Mouse (Mus musculus): ENCODE data around the gene Gnaq. TPM values are rescaled to one million over a fixed set of nuclear protein-coding genes. Genes with fewer than 3 reads are reported as not detected.
"Not testable (repeated sequence)": the region's sequence is repeated elsewhere in the genome, so short reads cannot be mapped to it uniquely, and the experiment has no call there.

Gnaq gene
- polyA plus RNA-seq, 1 experiment from 2014 or later = 30.3 TPM

DNA sequence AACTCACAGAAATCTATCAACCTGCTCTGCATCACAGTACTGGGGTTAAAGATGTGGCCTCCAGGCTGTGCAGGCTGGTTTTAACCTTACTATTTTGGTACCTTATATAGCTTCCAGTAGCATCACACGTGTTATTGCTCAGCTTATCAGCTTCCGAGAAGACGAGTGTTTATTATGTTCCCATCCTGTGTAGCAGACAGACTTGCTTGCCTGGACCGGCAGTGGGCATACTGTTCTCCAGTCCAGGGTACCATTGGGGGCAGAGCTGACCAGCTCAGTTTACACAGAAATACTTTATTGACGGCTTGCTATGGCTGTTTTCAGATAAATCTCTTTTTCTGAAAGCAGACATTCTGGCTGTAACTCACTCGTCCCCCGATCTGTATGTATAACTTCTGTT is 17.7 kb downstream of the Gnaq start:
- Histone ChIP-seq H3K27me3 (no peaks in the 10 kb centered on the region), H3K4me1 (peaks cover 9% of the 10 kb centered on the region), H3K9ac (no peak overlapping the region), H3K27ac (no peak overlapping the region), H3K36me3 (no peaks in the 10 kb centered on the region), H3K9me3 (no peaks in the 10 kb centered on the region), H3K4me3 (no peak overlapping the region), H3K4me2 (replicated peaks) (no peak overlapping the region)
- no peak for ATAC-seq (ENCODE audit: low FRiP score, low read depth)
- 74% methylated on average over 7 of the region's 7 CpGs for WGBS

DNA sequence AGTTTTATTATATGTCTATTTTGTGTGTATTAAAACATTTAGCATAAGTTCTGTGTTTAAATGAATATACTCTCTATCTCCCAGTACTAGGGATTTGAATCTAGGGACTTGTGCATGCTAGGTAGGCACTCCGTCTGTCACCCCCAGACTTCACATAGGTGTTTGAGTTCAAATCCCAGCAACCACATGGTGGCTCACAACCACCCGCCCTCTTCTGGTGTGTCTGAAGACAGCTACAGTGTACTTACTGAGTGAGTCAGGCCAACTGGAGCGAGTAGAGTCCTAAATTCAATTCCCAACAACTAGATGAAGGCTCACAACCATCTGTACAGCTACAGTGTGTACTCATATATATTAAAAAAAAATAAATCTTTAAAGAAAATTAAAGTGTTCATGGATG is 21.2 kb downstream of the Gnaq start:
- Histone ChIP-seq H3K4me1 (peaks cover 4% of the 10 kb centered on the region; the same call in 1 of the 2 replicates), H3K4me3 (no peak overlapping the region), H3K36me3 (peaks cover 2% of the 10 kb centered on the region; the same call in 1 of the 2 replicates), H3K27me3 (no peaks in the 10 kb centered on the region), H3K4me2 (replicated peaks) (no peak overlapping the region), H3K27ac (no peak overlapping the region), H3K9ac (no peak overlapping the region), H3K9me3 (no peaks in the 10 kb centered on the region)
- no peak for ATAC-seq (ENCODE audit: low FRiP score, low read depth)
- 94% methylated on average over 3 of the region's 3 CpGs for WGBS

DNA sequence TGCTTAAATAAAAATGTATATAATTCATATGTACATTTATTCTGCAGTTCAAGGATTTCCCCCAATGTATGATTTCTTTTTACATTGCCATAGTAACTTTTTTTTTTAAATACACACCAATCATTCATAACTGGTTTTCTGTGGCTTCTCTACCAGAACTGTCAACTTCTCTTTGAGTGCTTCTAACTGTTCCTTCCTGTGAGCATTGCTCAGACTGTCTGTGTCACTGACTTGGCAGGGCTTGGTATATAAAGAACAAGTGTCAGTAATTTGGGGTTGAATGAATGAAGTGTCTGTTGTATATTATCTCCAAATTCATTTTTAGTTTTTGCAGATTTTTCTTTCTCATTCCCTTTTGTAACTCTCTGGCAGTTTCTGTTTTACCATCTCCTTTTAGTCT is 21.8 kb downstream of the Gnaq start:
- ATAC-seq (ENCODE audit: low FRiP score, low read depth) = no peak
- H3K9me3 ChIP-seq = no peaks in the 10 kb centered on the region
- H3K9ac ChIP-seq = no peak overlapping the region
- no peak overlapping the region for H3K4me3 ChIP-seq
- H3K4me2 ChIP-seq (replicated peaks) = no peak overlapping the region
- no peaks in the 10 kb centered on the region for H3K27me3 ChIP-seq
- peaks cover 2% of the 10 kb centered on the region; the same call in 1 of the 2 replicates for H3K36me3 ChIP-seq
- H3K27ac ChIP-seq = no peak overlapping the region
- peaks cover 4% of the 10 kb centered on the region; the same call in 1 of the 2 replicates for H3K4me1 ChIP-seq

DNA sequence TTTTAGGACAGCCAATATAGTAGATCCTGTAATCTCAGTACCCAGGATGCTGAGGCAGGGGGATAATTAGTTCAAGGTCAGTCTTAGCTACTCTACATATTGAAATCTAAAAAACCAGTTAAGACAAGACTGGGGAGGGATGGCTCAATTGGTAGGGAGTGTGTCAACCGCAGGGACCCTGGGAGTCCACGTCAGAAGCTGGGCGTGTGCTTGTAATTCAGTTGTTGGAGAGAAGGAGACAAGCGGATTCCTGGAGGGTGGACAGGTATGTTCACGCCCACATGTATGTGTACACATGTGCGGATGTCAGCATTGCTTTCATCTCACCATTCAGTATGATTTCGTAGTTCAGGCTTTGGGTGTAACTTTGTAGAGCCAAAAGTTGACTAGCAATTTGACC is 24.5 kb downstream of the Gnaq start:
- WGBS = 94% methylated on average over 7 of the region's 7 CpGs
- no peak for ATAC-seq (ENCODE audit: low FRiP score, low read depth)
- peaks cover 2% of the 10 kb centered on the region; the same call in 1 of the 2 replicates for H3K36me3 ChIP-seq

DNA sequence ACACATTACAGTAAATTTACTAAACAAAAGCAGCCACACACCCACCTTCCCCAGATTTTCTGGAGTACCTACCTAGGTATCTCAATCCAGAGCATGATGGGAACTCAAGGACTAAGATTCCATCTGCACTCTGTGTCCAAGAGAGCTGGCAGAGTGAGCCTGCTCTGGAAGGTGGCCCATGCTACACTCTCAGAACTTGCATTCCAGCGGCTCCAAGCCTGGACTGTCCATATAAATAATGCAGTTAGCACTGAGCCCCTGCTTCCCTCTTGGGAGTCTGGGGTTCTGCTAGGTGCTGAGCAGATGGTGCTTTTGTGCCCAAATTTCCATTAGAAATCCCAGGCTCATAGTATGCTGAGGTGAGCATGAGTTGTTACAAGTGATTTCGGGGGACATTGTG is 28.1 kb downstream of the Gnaq start:
- no peak overlapping the region for H3K9ac ChIP-seq
- peaks cover 5% of the 10 kb centered on the region; the same call in 1 of the 2 replicates for H3K36me3 ChIP-seq
- no peaks in the 10 kb centered on the region for H3K9me3 ChIP-seq
- ATAC-seq (ENCODE audit: low FRiP score, low read depth) = no peak
- no peak overlapping the region for H3K27ac ChIP-seq
- H3K4me1 ChIP-seq = peaks cover 23% of the 10 kb centered on the region
- H3K27me3 ChIP-seq = no peaks in the 10 kb centered on the region
- no peak overlapping the region for H3K4me3 ChIP-seq
- H3K4me2 ChIP-seq (replicated peaks) = no peak overlapping the region
- WGBS = 71% methylated on average over 2 of the region's 2 CpGs

More for the DNA sequence above, 24.5 kb downstream of the Gnaq start:
- H3K4me2 ChIP-seq (replicated peaks) = no peak overlapping the region
- H3K27ac ChIP-seq = no peak overlapping the region
- H3K27me3 ChIP-seq = no peaks in the 10 kb centered on the region
- H3K4me1 ChIP-seq = peaks cover 7% of the 10 kb centered on the region
- H3K9me3 ChIP-seq = no peaks in the 10 kb centered on the region
- H3K4me3 ChIP-seq = no peak overlapping the region
- H3K9ac ChIP-seq = no peak overlapping the region

DNA sequence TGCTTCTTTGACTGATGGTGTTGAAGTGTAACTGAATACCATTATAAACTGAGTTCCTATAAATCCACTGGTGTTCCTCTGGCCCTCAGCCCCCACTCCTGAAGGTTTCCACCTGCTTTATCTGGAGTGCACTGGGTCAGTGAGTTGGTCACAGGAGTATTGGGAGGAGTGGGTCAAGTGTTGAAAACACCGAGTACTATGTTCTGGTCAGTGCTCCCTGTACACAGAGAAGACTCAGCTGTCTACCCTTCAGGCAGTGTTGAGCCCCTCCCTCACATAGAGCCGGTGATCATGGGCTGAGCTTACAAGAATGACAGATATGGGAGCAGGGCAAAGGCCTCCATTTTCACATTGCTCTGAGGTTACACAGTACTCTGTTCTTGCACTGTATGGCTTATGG is 28.6 kb downstream of the Gnaq start:
- peaks cover 25% of the 10 kb centered on the region for H3K4me1 ChIP-seq
- no peaks in the 10 kb centered on the region for H3K27me3 ChIP-seq
- no peaks in the 10 kb centered on the region for H3K9me3 ChIP-seq
- H3K4me3 ChIP-seq = no peak overlapping the region
- peak; percentile 69 for ATAC-seq (ENCODE audit: low FRiP score, low read depth)
- H3K9ac ChIP-seq = no peak overlapping the region
- 81% methylated on average over 2 of the region's 2 CpGs for WGBS
- H3K36me3 ChIP-seq = peaks cover 5% of the 10 kb centered on the region; the same call in 1 of the 2 replicates
- H3K4me2 ChIP-seq (replicated peaks) = no peak overlapping the region
- no peak overlapping the region for H3K27ac ChIP-seq

DNA sequence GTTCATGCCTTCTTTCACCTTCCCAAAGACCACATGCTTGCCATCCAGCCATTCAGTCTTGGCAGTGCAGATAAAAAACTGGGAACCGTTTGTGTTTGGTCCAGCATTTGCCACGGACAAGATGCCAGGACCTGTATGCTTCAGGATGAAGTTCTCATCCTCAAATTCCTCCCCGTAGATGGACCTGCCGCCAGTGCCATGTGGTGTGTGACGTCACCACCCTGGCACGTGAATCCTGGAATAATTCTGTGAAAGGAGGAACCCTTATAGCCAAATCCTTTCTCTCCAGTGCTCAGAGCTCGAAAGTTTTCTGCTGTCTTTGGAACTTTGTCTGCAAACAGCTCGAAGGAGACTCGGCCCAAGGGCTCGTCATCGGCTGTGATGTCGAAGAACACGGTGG is 31.8 kb downstream of the Gnaq start:
- H3K4me3 ChIP-seq; H3K9ac ChIP-seq; H3K27ac ChIP-seq; H3K36me3 ChIP-seq; H3K4me2 ChIP-seq (replicated peaks); H3K27me3 ChIP-seq; ATAC-seq (ENCODE audit: low FRiP score, low read depth); H3K9me3 ChIP-seq: not testable (repeated sequence)
- 94% methylated on average over 13 of the region's 13 CpGs for WGBS
- H3K4me1 ChIP-seq = peaks cover 49% of the 10 kb centered on the region

DNA sequence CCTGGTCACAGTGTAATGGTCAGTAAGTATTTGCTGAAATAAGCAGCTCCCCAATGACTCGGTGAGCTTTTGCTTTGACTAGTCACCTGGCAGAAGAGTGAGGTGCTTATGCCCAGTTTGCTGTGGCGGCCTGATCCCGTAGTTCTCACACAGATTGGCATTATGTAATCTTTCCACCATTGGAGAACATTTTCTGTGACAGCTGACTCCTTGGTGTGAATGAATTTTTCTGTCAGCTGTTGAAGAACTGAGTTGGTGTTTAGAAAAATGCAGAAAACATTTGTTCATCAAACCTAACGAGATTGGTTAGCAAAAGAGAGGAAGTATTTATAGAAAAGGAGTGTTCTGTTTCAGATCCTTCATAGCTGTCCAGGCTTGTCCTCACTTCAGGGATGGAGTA is 34.6 kb downstream of the Gnaq start:
- Histone ChIP-seq H3K9ac (no peak overlapping the region), H3K4me3 (no peak overlapping the region), H3K4me1 (peaks cover 59% of the 10 kb centered on the region), H3K36me3 (peaks cover 3% of the 10 kb centered on the region; the same call in 1 of the 2 replicates), H3K9me3 (no peaks in the 10 kb centered on the region), H3K4me2 (replicated peaks) (no peak overlapping the region), H3K27ac (no peak overlapping the region), H3K27me3 (no peaks in the 10 kb centered on the region)
- no peak for ATAC-seq (ENCODE audit: low FRiP score, low read depth)
- 66% methylated on average over 4 of the region's 4 CpGs for WGBS

DNA sequence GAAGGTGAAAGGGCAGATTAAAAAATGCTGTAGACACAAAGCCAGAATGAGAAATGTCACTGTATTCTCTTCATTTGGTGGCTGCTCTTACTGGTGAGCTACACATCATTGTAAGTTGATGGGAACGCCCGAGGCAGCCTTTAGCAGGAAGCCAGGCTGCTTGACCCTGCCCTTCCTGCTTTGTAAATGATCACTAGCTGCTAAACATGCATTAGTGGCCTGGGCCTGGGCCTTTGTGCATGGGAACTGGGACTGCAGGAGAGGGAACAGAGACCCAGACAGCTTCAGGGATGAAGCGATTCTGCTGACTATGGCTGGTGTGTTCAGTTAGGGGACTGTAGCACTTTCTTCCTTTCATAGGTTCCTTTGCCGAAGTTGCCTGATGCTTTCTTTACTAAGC is 35.6 kb downstream of the Gnaq start:
- Histone ChIP-seq H3K4me2 (replicated peaks) (no peak overlapping the region; the same call in 1 of the 2 replicates), H3K9ac (no peak overlapping the region), H3K4me1 (peaks cover 58% of the 10 kb centered on the region), H3K27me3 (no peaks in the 10 kb centered on the region), H3K36me3 (peaks cover 3% of the 10 kb centered on the region; the same call in 1 of the 2 replicates), H3K27ac (peak overlapping the region; percentile 34; the same call in 1 of the 2 replicates), H3K9me3 (no peaks in the 10 kb centered on the region), H3K4me3 (no peak overlapping the region)
- WGBS = 31% methylated on average over 4 of the region's 4 CpGs
- no peak for ATAC-seq (ENCODE audit: low FRiP score, low read depth)

DNA sequence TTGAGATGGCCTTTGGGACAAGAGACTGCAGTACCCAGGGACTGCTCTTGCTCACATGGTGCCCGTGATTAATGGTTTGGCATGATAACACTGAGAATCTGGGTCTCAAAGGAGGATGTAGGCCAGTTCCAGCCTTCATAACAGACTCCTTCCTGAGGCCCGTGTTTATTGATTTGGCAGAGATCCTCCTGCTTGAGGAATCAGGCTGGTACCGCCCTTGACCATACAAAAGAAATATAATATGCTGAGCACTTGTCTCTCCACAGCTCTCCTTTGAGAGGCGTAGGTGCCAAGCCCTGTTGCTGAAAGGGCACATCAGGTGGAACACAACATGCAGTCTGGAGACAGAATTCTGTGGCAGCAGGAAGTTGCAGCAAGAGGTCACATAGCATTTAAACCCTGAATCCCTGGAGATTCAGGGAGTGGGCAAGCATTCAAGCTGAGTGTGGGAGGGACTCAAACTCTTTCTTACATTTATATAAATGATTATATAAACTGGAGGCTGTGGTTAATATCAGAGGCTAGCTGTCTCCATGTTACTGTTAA is 36.1 kb downstream of the Gnaq start:
- no peak overlapping the region for H3K9ac ChIP-seq
- H3K27me3 ChIP-seq = no peaks in the 10 kb centered on the region
- peaks cover 3% of the 10 kb centered on the region; the same call in 1 of the 2 replicates for H3K36me3 ChIP-seq
- peak overlapping the region; percentile 34; the same call in 1 of the 2 replicates for H3K27ac ChIP-seq
- H3K4me3 ChIP-seq = no peak overlapping the region
- H3K4me2 ChIP-seq (replicated peaks) = no peak overlapping the region; the same call in 1 of the 2 replicates
- WGBS = 48% methylated on average over 4 of the region's 4 CpGs
- H3K9me3 ChIP-seq = no peaks in the 10 kb centered on the region
- H3K4me1 ChIP-seq = peaks cover 53% of the 10 kb centered on the region
- no peak for ATAC-seq (ENCODE audit: low FRiP score, low read depth)

DNA sequence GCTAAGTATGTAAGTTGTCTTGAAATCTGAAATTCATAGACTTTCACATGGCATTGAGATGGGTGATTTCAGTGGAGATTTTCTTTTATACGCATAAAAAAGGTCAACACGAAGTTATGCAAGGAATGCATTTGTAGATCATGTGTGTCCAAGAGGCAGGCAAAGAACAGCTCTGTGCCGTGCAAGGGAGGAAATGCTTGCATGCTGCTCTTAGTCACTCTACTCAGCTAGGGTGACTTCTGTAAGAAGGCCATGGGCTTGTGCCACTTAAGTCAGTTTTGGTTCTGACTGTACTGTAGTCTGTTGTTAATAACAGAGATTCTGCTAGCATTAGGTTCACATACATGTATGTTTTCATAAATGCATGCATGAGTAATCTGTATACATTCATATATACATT is 38.1 kb downstream of the Gnaq start:
- Histone ChIP-seq H3K27me3 (no peaks in the 10 kb centered on the region), H3K9ac (no peak overlapping the region), H3K4me1 (peaks cover 49% of the 10 kb centered on the region), H3K27ac (no peak overlapping the region), H3K4me3 (no peak overlapping the region), H3K4me2 (replicated peaks) (no peak overlapping the region), H3K36me3 (no peaks in the 10 kb centered on the region), H3K9me3 (no peaks in the 10 kb centered on the region)
- ATAC-seq (ENCODE audit: low FRiP score, low read depth) = no peak
- WGBS = 67% methylated on average over 3 of the region's 3 CpGs

DNA sequence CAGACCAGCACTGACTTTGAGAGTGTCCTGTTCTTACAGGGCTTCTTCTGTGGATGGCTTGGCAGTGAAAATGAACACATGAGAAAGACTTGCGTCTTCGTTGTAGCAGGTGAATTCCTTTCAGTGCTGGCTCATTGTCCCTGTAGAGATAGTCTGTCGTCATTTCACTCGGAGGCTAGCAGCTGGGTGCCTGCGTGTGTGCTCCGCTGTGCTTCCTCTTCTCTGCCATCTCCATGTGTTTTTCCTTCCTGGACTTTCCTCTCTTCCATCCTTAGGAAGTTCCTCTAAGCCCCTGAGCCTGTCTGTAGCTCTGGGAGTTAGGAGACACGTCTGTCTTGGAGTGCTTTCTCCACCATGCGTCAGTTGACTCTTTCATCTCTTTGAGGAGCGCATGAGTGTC is 41.1 kb downstream of the Gnaq start:
- no peak for ATAC-seq (ENCODE audit: low FRiP score, low read depth)
- no peak overlapping the region for H3K27ac ChIP-seq
- WGBS = 80% methylated on average over 9 of the region's 9 CpGs
- H3K9ac ChIP-seq = no peak overlapping the region
- H3K9me3 ChIP-seq = no peaks in the 10 kb centered on the region
- H3K4me1 ChIP-seq = peaks cover 52% of the 10 kb centered on the region
- H3K27me3 ChIP-seq = no peaks in the 10 kb centered on the region
- no peak overlapping the region for H3K4me3 ChIP-seq
- H3K4me2 ChIP-seq (replicated peaks) = no peak overlapping the region
- no peaks in the 10 kb centered on the region for H3K36me3 ChIP-seq

DNA sequence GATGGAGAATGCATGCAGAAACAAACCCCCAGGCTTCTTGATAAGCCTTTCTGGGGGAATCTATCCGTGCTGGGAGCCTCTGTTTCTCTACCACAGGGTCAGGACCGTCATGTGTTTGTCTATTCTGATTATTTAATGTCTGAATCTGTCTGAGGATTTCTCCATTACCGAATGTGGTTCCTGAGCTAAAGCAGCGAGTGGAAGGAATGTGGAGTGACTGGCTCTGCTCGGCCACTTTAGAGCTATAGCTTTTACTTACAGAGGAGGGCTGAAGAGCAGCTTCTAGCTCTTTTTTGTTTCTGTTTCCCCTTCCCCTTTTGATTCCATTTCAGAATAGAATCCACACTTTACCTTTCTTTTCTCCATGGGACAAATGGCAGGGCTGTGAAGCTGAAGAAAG is 43.8 kb downstream of the Gnaq start:
- WGBS = 56% methylated on average over 5 of the region's 5 CpGs
- no peak overlapping the region for H3K4me2 ChIP-seq (replicated peaks)
- ATAC-seq (ENCODE audit: low FRiP score, low read depth) = no peak
- peak overlapping the region; percentile 40; the same call in 1 of the 2 replicates for H3K27ac ChIP-seq
- no peak overlapping the region for H3K4me3 ChIP-seq
- H3K36me3 ChIP-seq = no peaks in the 10 kb centered on the region
- H3K4me1 ChIP-seq = peaks cover 48% of the 10 kb centered on the region
- no peaks in the 10 kb centered on the region for H3K9me3 ChIP-seq
- no peaks in the 10 kb centered on the region for H3K27me3 ChIP-seq
- no peak overlapping the region for H3K9ac ChIP-seq

All from limb, embryonic 13.5 days (tissue).